Mouse (Mus musculus): Measurements from ENCODE around the gene Snap23. TPM values are rescaled to one million over a fixed set of nuclear protein-coding genes. Genes with fewer than 3 reads are reported as not detected.

Gene Snap23
- polyA plus RNA-seq, 1 experiment from 2014 or later, result 57.5 TPM

DNA sequence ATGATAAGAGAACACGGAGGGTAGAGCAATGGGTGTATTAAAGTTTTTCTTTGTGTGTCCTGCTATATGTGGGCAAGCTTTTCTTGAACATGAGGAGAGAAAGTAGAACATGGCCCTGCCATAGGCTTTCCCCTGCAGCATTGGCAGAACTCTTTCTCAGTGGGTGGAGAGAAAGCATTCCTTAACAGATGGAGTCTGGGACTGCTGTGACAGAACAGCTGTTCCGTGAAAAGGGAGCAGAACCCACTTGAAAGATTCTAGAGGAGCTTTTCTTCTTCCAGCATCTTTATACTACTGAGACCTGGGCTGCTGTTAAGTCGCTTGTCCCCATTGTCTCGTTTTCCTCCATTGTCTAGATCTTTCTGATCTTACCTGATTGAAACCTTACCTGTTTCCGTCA is 22.3 kb downstream of the Snap23 start:
- no peaks in the 10 kb centered on the region for H3K4me1 ChIP-seq (replicated peaks)
- no peak overlapping the region for H3K9ac ChIP-seq
- peaks cover 64% of the 10 kb centered on the region for H3K36me3 ChIP-seq
- H3K4me2 ChIP-seq, result no peak overlapping the region
- H3K27me3 ChIP-seq (replicated peaks), result no peaks in the 10 kb centered on the region
- ATAC-seq (ENCODE audit: insufficient number of reproducible peaks, low FRiP score), result no peak
- no peak overlapping the region for H3K27ac ChIP-seq (ENCODE audit: poor library complexity, severe bottlenecking)
- no peaks in the 10 kb centered on the region for H3K9me3 ChIP-seq (replicated peaks)
- WGBS, result 82% methylated on average over 5 of the region's 5 CpGs
- H3K4me3 ChIP-seq, result no peak overlapping the region

DNA sequence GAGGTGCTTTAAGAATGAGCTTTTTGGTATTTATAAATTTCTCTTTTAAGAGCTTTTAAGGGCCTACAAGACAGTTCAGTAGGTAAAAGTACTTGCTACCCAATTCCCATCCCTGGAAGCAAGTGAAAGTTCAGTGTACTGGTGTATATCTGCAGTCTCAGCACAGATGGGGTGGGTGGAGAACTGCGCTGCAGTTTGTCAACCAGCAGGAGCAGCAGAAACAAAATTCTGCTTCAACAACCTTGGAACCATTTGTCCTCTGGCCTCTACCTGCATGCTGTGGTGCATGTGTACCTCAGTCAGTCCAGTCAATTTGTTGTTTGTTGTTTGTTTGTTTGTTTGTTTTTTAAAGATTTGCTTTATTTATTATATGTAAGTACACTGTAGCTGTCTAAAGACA is 24.8 kb downstream of the Snap23 start:
- H3K4me3 ChIP-seq, result no peak overlapping the region
- no peak for ATAC-seq (ENCODE audit: insufficient number of reproducible peaks, low FRiP score)
- H3K27me3 ChIP-seq (replicated peaks), result no peaks in the 10 kb centered on the region
- no peak overlapping the region for H3K9ac ChIP-seq
- H3K27ac ChIP-seq (ENCODE audit: poor library complexity, severe bottlenecking), result no peak overlapping the region
- H3K4me1 ChIP-seq (replicated peaks), result no peaks in the 10 kb centered on the region
- 100% methylated on average over 1 of the region's 1 CpGs for WGBS
- H3K4me2 ChIP-seq, result no peak overlapping the region
- H3K36me3 ChIP-seq, result peaks cover 61% of the 10 kb centered on the region
- H3K9me3 ChIP-seq (replicated peaks), result no peaks in the 10 kb centered on the region

DNA sequence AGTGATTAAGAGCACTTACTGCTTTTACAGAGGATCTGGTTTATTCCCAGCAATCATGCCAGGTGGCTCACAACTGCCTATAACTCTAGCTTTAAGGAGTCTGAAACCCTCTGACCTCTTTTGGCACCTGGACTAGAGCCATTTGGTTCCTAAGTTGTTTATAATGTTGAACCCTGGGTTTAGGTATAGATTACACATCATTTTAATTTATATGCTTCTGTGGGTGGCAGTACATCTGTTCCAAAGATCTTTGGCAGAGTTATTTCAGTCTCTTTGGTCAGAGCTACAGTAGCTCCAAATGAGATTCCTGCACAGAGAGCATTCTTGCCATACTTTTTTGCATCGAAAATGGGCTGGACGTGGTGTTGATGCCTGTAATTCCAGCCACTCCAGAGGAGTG is 30.3 kb downstream of the Snap23 start:
- H3K4me2 ChIP-seq, result no peak overlapping the region
- H3K9me3 ChIP-seq (replicated peaks), result no peaks in the 10 kb centered on the region
- H3K4me3 ChIP-seq, result no peak overlapping the region
- H3K27ac ChIP-seq (ENCODE audit: poor library complexity, severe bottlenecking), result no peak overlapping the region
- H3K4me1 ChIP-seq (replicated peaks), result no peaks in the 10 kb centered on the region
- no peak overlapping the region for H3K9ac ChIP-seq
- peaks cover 77% of the 10 kb centered on the region for H3K36me3 ChIP-seq
- WGBS, result 88% methylated on average over 2 of the region's 2 CpGs
- ATAC-seq (ENCODE audit: insufficient number of reproducible peaks, low FRiP score), result no peak
- no peaks in the 10 kb centered on the region for H3K27me3 ChIP-seq (replicated peaks)

DNA sequence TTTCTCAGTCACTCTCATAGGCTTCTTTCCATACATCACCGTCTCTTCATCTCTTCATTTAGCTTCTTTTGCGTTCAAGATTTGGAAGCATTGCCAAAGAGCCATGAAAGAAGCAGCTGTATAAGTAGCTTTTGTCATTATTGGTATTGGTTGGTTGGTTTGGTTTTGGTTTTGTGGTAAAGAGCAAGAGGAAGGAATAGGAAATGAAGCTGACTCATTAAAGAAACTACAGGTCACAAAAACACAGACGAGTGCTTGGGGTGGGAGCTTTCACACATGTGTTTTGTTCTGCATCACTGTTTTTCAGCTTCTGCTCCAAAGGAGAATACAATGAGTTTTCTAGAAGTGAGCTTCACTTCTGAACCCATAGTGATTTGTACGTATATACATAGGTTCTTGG is 32.0 kb downstream of the Snap23 start:
- Histone ChIP-seq H3K27me3 (replicated peaks) (no peaks in the 10 kb centered on the region), H3K27ac (ENCODE audit: poor library complexity, severe bottlenecking) (no peak overlapping the region), H3K36me3 (peaks cover 68% of the 10 kb centered on the region), H3K4me1 (replicated peaks) (no peaks in the 10 kb centered on the region), H3K9ac (no peak overlapping the region), H3K9me3 (replicated peaks) (no peaks in the 10 kb centered on the region), H3K4me3 (no peak overlapping the region), H3K4me2 (no peak overlapping the region)
- 88% methylated on average over 4 of the region's 4 CpGs for WGBS
- no peak for ATAC-seq (ENCODE audit: insufficient number of reproducible peaks, low FRiP score)

DNA sequence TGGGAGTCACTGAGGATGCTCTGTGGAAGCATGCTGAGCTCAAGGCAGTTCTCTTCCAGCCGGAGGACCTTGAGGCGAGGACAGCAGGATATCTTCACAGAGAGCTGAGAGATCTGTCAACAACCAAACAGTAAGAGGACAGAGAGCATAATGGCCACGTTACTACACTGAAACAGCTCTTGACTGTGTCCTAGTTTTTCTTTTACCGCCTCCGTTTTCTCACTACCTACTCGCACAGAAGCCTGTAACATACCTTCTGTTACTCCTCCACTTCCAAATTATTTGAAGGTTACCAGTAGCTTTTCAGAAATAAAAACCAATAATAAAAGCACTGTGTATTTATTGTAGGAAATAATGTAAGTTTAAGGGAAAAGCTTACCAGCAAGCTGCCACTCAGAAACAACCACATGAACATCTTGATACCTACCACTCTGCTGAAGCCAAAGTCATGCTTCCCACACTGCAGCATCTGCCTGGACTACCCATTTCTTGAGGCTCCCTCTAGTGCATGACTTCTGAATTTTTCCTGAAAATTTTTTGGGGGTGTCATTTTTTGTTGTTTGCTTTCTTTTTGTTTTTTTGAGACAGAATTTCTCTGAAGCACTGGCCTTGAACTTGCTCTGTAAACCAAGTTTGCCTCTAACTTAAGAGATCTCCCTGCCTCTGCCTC is 38.7 kb downstream of the Snap23 start:
- no peak overlapping the region for H3K4me2 ChIP-seq
- peaks cover 21% of the 10 kb centered on the region for H3K36me3 ChIP-seq
- H3K9ac ChIP-seq, result no peak overlapping the region
- no peak for ATAC-seq (ENCODE audit: insufficient number of reproducible peaks, low FRiP score)
- no peaks in the 10 kb centered on the region for H3K9me3 ChIP-seq (replicated peaks)
- H3K4me3 ChIP-seq, result no peak overlapping the region
- no peak overlapping the region for H3K27ac ChIP-seq (ENCODE audit: poor library complexity, severe bottlenecking)
- WGBS, result 74% methylated on average over 6 of the region's 6 CpGs
- peaks cover 9% of the 10 kb centered on the region for H3K4me1 ChIP-seq (replicated peaks)
- H3K27me3 ChIP-seq (replicated peaks), result no peaks in the 10 kb centered on the region

DNA sequence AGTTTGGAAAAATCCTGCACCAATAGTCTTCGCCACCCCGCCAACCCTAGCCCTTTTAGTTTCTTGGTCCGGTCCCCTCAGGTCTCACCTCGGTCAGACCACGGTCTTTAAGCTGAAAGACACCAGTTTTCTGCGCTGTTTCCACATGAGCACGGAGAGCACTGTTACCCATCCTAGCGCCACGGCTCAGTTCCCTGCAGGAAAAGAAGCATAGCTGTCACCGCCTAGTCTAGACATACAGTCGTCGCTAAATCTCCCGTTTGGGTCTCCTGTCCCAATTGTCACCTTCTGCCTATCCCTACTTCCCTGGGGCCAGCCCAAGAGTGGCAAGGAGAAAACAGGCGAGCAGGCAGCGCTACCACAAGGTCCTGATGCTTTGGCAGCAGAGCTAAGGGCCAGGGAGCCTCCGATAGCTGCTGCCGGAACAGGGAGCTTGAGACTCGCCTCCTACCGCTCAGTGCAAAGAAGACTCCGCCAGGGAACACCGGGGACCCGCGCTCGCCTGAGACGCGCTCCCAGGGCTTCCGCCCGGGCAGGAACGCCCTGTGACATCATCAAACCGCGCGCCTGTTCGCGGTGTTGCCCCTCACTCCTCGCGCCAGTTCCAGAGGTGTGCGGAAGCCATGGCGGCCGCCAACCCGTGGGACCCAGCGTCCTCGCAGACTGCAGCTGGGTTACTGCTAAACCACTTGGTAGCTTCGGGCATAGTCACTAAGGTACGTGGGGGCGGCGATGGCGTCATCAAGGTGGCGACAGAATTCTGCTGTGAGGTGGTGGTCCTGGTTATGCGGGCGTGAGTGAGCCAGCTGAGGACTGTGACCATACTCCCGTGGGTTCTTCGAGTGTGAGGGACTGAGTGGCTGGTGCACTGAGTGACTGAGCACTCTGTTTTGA is 41.6 kb downstream of the Snap23 start, which contains the start of the genes Haus2 and Lrrc57:
Gene Haus2, plus strand, starts transcription at position 554 of the 894 bp plus-strand sequence.
Gene Lrrc57, minus strand, starts transcription at position 691 of the 894 bp plus-strand sequence.
- Histone ChIP-seq H3K9ac (peak within 1 kb of the TSS; percentile 86), H3K27ac (ENCODE audit: poor library complexity, severe bottlenecking) (peak within 1 kb of the TSS; percentile 91), H3K4me2 (peak within 1 kb of the TSS; percentile 90), H3K4me1 (replicated peaks) (peaks cover 9% of the 10 kb centered on the region), H3K4me3 (peak within 1 kb of the TSS; percentile 77), H3K27me3 (replicated peaks) (no peaks in the 10 kb centered on the region), H3K36me3 (peaks cover 14% of the 10 kb centered on the region; the same call in 1 of the 2 replicates), H3K9me3 (replicated peaks) (no peaks in the 10 kb centered on the region)
- WGBS, result under 1% methylated on average over 52 of the region's 52 CpGs
- peak; percentile 96 for ATAC-seq (ENCODE audit: insufficient number of reproducible peaks, low FRiP score)

DNA sequence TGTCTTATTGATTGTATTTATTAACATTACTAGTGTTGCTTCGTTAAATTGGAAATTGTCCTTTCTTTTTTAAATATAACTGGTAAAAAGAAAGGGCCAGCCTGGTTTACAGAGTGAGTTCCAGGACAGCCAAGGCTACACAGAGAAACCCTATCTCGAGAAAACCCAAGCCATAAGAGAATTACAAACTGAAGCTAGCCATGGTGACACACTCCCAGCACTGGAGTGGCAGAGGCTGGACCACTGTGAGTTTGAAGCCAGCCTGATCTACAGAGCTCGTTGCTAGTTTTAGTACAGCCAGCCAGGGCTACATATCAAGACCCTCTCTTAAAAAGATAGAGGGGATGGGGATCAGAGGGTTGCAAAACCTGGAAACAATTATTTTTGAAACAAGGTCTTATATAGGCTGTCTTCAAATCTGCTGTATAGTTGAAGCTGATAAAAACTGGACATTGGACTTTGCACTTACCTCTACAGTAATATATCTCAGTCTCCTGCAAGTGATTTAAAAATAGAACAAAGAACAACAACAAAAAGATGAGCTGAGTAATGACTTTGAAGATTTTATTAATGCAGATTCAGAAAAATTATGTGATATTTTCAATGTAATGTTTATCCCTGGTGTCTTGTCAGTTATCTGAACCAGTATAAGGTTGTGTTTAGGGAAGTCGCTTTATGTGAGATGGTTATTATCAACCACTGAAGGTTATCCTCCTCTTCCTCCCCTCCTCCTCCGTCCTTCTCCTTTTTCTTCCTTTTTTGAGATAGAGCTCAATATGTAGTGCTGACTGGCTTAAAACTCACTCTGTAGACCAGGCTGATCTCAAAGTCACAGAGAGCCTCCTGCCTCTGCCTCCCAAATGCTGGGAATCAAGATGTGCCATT is 49.0 kb downstream of the Snap23 start:
- H3K27me3 ChIP-seq (replicated peaks), result no peaks in the 10 kb centered on the region
- no peaks in the 10 kb centered on the region for H3K4me1 ChIP-seq (replicated peaks)
- 85% methylated on average over 5 of the region's 5 CpGs for WGBS
- no peak overlapping the region for H3K4me3 ChIP-seq
- no peak overlapping the region for H3K9ac ChIP-seq
- H3K27ac ChIP-seq (ENCODE audit: poor library complexity, severe bottlenecking), result no peak overlapping the region
- no peak for ATAC-seq (ENCODE audit: insufficient number of reproducible peaks, low FRiP score)
- H3K36me3 ChIP-seq, result peaks cover 59% of the 10 kb centered on the region
- no peak overlapping the region for H3K4me2 ChIP-seq
- H3K9me3 ChIP-seq (replicated peaks), result no peaks in the 10 kb centered on the region

DNA sequence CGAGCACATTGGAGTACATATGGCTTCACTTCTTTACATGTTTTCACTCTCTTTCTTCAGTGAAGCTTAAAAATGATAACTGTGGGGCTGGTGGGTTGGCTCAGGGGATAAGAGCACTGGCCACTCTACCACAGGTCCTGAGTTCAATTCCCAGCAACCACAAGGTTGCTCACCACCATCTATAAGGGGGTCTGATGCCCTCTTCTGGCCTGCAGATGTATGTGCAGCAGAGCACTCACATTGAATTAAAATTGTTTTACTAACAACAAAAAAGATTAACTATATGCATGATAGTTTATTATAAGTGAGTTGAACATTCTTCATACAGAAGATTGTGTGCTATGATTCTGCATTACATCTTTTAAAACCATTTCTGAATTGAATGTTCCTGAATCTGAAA is 52.1 kb downstream of the Snap23 start:
- H3K4me2 ChIP-seq, result no peak overlapping the region
- ATAC-seq (ENCODE audit: insufficient number of reproducible peaks, low FRiP score), result no peak
- H3K9me3 ChIP-seq (replicated peaks), result no peaks in the 10 kb centered on the region
- H3K27me3 ChIP-seq (replicated peaks), result no peaks in the 10 kb centered on the region
- no peak overlapping the region for H3K9ac ChIP-seq
- no peak overlapping the region for H3K27ac ChIP-seq (ENCODE audit: poor library complexity, severe bottlenecking)
- no peaks in the 10 kb centered on the region for H3K4me1 ChIP-seq (replicated peaks)
- no peak overlapping the region for H3K4me3 ChIP-seq
- WGBS, result 97% methylated on average over 1 of the region's 1 CpGs
- peaks cover 47% of the 10 kb centered on the region for H3K36me3 ChIP-seq

DNA sequence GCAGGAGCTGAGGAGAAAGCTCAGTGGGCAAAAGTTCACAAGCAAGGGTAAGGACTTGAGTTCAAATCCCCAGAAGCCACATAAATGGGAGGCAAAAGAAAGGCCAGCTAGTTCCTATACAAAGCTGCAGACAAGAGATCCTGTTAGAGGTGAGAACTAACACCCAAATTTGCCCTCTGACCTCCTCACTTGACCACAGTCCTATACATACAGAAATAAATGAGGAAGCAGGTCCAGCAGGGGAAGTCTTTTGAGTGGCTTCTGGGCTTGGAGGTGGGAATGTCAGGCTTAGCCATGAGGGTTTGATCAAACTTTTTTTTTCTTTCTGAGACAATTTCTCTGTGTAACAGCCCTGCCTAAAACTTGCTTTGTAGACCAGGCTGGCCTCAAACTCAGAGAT is 55.4 kb downstream of the Snap23 start:
- Histone ChIP-seq H3K27ac (ENCODE audit: poor library complexity, severe bottlenecking) (no peak overlapping the region), H3K4me1 (replicated peaks) (no peaks in the 10 kb centered on the region), H3K9ac (no peak overlapping the region), H3K4me2 (no peak overlapping the region), H3K27me3 (replicated peaks) (no peaks in the 10 kb centered on the region), H3K9me3 (replicated peaks) (no peaks in the 10 kb centered on the region), H3K4me3 (no peak overlapping the region), H3K36me3 (peaks cover 22% of the 10 kb centered on the region)
- no peak for ATAC-seq (ENCODE audit: insufficient number of reproducible peaks, low FRiP score)

DNA sequence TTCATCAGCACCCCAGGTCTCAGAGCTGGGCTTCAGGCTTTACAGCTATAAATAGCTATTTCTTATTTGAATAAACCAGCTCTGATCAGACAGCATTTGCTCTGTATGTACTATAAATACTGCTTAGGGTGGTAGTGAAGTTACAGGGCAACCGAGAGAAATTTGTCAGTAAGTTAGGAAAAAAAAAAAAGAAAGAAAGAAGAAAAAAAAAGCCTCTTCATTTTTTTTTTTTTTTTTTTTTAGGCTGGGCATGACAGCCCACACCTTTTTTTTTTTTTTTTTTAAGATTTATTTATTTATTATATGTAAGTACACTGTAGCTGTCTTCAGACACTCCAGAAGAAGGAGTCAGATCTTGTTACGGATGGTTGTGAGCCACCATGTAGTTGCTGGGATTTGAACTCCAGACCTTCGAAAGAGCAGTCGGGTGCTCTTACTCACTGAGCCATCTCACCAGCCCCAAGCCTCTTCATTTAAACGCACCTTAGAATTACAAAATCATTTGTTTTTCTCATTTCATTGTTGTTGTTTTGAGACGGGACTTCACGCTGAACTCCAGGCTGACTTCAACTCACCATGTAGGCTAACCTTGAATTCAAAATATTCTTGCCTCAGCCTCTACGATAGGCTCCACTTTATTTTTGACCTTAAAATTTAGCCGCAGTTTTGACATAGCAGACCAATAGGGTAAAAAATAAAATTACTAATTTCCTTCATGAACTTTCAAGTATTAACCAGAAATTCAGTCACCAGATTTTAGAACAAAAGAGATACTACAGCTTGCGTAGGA is 60.8 kb downstream of the Snap23 start:
- peak overlapping the region; percentile 72 for H3K4me2 ChIP-seq
- H3K9ac ChIP-seq, result no peak overlapping the region
- H3K36me3 ChIP-seq, result peaks cover 12% of the 10 kb centered on the region; the same call in 1 of the 2 replicates
- H3K27ac ChIP-seq (ENCODE audit: poor library complexity, severe bottlenecking), result no peak overlapping the region
- no peaks in the 10 kb centered on the region for H3K9me3 ChIP-seq (replicated peaks)
- WGBS, result 28% methylated on average over 10 of the region's 10 CpGs
- H3K27me3 ChIP-seq (replicated peaks), result no peaks in the 10 kb centered on the region
- no peak for ATAC-seq (ENCODE audit: insufficient number of reproducible peaks, low FRiP score)
- peak overlapping the region; percentile 35 for H3K4me3 ChIP-seq
- peaks cover 23% of the 10 kb centered on the region for H3K4me1 ChIP-seq (replicated peaks)
